Mouse (Mus musculus) cerebellum, adult 8-10 months (tissue): ENCODE measurements around the gene Nup54.
A peak's percentile ranks its signal among the peaks of the same experiment; 100 is the strongest.

ENCODE experiments used
- DNase-seq: peaks from one replicate; pipeline ENCODE4 v3.0.0; 2022

The Nup54 gene

DNA sequence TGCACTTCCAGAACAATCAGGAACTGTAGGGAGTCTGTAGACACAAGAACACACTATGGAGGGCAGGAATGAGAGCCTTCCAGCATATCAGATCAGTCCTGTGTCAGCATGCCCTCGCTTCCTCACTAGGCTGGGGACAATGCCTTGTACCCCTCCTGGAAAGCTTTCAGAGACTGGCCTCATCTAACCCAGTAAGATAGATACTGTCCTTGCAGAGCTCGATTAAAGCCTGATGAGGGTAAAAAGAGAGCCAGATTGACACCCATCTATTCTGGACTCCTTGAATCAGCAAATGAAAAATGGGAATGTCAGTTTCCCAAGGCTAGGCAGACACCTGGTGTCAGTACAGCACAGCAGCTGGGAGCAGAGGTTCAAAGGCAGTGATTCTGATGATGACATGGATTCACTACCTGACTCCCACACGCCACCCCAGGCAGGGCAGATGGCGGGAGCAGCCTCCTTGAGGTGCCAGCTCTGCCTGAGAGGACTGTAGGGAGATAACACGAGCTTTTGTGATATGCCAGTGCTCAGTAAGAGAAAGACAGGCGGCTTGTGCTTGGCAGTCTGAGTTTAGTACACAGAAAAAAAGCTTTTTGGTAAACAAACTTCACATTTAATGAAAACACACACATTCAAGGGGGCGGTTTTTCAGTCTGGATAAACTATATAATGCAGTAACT, 23.4 kb downstream of the Nup54 start:
- DNase-seq, result no peak

DNA sequence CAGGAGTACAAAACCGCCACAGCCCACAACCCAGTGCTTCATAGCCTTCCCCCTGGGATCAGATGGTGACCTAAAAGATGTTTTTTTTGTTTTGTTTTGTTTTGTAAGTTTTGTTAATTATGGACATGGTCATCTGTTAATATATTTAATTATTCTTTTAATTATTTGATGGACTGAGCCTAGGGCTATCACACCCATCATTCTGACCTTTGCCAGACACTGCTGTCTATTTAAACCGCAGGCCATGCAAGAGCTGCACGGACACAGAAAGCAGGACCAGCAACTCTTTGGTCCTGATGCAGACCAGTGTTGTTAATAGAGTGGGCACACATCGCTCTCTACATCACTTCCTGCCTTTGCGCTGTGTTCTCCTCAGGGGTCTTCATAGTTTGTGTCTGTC, 24.5 kb downstream of the Nup54 start:
- DNase-seq, result no peak

DNA sequence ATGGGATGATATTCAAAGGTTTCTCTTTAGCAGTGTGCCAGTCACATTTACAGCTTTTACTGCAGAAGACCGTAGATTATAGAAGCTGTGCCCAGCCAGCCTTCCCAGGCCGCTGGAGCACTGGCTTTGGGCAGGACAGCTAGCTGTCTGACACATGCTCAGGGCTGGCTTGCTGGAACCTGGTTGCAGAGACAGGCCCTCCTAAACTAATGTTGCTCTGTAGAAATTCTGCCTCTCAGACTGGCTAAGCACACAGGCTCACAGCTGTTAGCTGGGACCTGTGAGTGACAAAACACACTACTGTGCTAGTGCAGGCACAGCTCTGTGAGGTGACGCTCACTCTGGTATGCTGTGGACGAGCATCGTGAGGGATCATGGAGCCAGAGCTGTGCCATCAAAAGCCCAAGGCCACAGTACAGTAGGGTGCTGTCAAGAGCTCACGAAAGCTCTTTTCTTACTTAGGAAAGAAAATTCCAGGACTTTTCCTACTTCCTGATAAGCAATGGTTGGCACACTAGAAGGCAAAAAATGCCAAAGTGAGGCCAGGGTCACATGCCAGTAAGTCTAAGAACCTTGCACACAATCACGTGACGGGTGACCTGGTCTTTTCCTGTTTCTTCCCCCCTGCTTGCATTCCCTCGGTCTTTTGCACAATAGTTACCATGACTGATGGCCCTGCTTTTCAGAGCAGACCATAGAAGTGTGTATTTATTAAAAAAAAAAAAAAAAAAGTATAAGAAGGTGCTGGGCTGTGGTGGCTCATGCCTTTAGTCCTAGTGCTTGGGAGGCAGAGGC, 25.5 kb downstream of the Nup54 start:
- no peak for DNase-seq

DNA sequence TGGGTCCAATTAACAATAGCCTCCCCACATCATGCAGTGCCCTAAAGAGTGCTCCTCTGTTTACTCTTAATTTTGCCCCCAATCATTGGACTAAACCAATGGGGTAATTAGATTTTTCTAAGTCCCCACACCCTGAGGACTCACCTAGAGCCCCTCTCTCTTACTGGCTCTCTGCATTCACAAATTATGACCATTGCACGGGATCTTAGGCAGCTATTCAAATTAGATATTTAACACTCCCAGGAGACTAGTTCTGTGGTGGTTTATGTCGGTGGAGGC, 30.7 kb downstream of the Nup54 start:
- DNase-seq, result no peak

DNA sequence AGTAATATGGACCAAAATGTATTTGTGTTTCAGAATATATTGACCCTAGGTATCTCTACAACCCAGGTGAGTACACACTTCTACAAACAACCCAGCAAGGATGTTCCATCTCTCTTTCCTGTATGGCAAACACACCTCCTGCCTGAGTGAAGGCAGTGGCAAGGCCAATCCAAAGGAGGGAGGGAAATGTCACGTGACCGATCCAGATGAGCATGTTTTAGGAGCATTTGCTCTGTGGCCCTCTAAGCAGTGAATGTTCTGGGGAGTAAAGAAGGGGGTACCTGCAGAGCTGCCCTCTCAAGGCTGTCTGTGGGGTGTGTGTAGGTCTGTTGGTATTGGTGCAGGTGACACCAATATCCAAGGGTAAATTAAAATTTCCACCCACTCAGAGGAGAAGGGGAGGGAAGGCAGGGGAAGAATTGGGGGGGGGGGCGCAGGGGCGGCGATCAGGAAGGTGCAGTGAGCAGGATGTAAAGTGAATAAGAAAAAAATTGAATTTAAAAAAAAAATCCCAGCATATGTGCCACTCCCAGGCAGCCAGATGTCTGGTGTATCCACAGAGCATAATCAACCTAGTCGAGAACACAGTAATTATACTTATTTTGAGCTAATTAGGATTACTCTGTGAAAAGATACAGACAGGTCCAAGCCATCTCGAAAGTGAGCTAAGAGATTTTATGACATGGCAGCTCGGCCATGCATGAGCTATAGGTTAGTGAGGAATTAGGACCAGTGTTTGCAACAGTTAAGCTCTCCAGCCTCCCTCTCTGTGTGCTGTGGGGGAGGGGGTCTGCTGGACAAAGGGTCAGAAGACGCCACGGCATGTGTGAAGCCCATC, 31.2 kb downstream of the Nup54 start:
- DNase-seq, result no peak

DNA sequence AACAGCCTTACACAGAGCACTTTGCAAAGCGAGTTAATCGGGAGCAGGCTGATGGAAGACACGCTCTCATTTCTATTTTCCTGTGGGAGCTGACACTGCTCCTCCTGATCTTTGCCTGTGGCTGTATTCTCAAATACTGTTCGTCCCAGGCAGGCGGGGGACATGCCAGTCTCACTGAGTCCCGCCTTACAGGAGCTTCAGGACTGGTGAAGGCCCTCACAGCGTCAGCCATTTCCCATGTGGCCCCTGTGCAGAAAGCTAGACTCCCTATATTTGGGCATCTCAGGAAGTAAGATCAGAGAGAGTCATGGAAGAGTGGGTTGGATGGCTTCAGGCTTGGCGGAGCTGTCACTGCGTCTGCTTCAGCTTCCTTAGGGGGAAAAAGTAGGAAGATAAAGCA, 32.2 kb downstream of the Nup54 start:
- no peak for DNase-seq

DNA sequence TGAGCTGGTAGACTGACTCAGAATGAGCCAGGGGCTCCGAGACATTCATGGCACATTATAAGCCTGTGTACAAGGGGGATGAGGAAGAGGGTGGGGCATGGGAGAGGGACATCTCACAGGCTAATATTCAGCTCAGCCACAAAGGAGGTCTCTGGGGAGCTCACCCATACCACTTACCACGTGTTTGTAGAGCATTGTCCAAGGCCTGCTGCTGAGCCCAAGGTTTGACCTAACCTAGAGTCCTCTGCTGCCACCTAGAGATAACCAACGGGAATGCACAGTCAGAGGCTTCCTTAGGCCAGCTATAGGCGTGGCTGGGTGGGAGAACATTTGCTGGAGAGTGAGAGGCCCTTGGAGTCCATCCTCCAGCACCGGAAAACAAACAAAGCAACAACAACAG, 36.9 kb downstream of the Nup54 start:
- DNase-seq, result peak; percentile 57

DNA sequence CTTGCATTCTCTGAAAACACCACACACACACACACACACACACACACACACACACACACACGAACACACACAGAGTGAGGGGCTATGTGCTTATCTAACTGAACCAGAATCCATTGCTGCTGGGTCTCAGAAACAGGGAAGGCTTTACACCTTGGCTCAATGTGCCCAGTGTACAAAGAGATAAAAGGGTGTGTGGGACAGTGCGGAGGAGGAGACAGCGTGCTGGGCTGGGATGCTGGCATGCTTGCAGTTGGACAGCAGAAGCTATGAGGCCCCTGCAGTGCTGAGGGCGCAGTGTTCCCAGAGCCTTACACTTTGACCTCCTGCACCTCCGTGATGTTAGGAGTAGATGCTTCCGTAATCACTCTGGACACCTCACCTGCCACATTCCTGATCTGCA, 38.5 kb downstream of the Nup54 start:
- DNase-seq, result no peak

DNA sequence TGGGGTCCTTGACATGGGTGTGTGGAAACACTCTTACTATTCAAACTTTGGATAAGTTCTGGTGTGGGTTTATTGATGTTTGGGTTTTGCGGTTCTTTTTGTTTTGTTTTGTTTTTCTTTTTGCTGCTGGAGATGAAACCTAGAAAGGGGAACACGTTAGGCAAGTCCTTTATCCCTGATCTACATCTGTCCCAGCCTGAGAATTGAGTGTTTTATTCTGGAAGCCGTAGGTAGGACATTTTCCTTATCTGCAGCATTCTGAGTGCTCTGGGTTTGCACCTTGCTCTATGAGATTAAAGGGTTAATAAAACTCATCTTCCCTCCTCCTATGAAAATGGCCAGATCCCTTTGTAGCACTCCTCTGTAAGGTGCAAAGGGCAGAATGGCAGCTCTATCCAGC, 39.3 kb downstream of the Nup54 start:
- no peak for DNase-seq

DNA sequence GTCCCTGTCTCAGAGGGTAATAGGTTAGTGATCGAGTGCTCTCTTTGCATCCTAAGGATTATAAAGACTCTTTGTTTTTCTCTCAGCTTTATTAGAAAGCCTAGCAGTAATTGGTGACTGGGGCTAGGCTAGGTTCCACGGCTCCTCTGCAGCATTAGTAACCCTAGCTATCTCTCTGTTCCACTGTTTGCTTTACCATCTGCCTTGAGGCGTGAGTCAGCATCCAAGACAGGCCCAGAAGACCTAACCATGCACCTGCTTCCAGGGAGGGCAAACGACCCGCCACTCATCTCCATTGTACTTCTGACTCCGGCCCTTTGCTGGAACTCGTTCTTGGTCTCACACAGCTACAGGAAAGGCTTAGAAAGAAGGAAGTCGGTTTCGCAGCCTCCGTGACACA, 41.2 kb downstream of the Nup54 start:
- DNase-seq, result no peak

DNA sequence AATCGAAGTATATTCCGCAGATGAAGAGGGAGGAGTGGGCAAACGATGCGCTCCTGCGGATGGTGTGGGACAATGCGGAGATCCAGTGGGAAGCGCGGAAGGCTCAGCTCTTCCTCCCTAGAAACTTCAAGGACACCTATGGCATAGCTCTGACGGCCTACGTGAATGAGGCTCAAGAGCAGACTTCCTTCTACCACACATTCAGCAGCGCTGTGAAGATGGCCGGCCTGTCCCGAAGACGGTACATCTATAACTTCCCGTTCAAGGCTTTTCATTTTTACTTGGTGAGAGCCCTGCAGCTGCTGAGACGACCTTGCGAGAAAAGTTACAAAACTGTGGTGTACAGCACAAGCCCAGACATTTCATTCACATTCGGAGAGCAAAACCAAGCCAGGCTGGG, 42.5 kb downstream of the Nup54 start:
- DNase-seq, result no peak

DNA sequence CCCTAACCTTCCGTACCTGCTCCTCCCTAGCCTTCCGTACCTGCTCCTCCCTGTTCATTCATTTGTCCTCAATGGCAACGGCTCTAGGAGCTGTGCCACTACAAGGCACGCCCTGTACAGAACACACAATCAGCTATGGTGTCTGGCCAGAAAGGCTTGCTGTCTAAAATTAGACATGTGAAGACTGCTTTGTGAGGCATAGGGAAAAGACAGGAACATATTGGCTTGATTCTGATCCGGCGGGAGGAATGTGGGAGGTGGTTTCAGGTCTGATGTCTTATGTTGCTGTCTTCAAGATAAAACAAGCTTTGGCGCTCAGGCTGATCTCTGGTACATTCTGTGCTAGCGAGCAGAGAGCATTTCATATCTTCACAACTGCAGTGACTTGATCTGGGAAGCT, 44.4 kb downstream of the Nup54 start:
- no peak for DNase-seq

DNA sequence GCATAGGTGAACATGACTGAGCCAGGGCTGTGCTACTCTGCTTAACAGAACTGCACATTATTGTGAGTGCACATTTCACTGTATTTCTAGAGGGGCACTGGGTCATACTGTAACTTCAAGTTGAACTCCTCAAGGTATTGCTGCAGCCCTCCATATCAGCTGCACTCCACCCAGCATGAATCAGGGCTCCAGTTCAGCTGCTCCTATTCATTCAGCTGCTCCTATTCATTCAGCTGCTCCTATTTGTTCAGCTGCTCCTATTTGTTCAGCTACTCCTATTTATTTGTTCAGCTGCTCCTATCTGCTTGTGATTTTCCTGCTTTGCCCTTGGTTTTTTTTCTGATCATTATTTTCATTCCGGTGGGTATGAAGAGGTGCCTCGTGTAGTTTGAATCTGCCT, 45.0 kb downstream of the Nup54 start:
- DNase-seq, result no peak

DNA sequence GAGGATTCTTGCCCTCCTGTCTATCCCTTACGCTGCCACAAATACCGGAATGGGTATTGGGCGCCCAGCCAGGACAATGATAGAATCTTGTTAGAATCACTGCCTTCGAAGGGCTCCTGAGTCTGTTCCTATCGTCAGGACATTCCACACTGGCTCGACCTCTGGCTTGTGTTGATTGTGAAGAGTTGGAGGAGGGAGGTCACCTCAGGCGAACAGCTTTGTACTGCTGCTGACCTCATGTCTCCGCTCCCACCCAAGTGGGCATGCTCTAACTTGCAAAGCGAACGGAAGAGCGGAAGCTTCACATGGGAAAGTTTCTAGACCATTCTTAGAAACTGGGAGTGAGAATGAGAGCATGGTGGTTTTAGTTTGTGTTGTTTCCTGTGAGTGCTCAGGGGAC, 47.6 kb downstream of the Nup54 start:
- DNase-seq, result no peak

DNA sequence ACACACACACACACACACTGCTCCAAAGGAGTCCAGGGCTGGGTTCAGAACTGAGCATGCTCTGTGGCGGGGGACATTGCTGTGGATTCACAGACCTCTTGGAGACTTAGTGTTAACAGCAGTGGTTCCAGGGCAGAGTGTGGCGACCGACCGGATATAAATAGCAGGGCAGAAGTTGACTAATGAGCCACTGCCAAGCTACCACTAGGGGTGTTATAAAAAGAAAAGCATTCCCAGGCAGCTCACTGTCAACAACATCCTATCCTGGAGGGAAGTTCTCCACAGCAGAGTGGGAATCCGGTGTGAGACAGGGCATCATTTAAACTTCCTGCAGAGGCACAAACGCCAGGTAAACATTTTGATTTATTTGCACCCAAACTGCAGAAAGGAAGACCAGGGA, 48.4 kb downstream of the Nup54 start:
- DNase-seq, result no peak

DNA sequence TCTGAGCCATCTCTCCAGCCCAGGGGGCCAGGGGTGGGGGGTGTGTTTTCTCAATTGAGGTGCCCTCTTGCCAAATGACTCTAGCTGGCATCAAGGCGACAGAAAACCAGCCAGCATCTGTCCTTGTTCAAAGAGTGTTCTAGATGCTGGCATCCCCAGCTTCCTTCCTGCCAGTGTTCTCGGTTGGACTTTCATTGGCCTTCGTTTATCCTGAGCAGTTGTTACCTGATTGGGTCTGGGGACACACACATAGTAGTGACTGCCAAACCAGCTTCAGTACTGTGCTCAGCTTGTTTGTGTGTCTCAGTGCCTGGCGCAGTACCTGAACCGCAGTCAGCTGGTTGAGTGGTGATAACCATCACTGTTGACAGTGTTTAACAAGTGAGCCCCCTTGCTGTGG, 48.9 kb downstream of the Nup54 start:
- DNase-seq, result no peak

DNA sequence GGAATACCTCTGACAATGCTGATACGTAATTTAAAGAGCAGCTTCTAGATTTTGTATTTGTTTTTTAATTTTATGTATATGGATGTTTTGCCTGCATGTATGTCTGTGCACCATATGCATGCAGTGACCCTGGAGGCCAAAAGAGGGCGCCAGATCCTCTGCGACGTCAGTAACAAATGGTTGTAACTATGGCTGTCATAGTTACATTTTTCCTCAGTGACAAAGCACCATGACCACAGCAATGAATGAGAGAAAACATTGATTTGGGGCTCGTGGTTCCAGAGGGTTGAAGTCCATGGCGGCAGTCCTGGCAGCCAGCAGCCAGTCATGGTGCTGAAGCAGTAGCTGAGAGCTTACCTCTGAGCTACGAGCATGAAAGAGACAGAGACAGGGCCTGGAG, 50.2 kb downstream of the Nup54 start:
- no peak for DNase-seq

DNA sequence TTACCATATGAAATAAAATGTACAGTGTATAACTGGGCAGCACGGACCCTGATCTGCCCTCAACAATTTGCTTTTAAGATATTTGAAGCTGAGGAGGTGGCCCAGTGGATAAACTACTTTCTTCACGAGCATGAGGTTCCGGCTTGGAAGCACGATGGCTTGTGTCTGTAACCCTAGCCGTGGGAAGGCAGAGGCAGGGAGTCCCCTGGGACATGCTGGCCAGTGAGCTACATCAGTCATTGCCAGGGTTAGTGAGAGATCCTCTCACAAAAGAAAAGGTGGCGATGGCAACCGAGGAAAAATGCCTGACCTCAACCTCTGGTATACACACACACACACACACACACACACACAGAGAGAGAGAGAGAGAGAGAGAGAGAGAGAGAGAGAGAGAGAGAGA, 51.3 kb downstream of the Nup54 start:
- no peak for DNase-seq

DNA sequence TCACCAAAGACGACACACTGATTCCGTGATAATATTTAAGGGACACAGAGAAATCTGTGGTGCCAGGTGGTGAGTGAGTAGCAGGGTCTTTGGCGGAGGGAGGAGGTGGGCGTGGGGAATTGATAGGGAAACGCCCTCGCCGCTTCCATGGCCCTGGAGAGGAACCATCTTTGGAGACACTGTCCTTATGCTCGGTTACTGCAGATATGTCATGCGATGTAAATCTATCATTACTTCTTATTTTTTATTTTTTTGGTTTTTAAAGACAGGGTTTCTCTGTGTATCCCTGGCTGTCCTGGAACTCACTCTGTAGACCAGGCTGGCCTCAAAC, 52.7 kb downstream of the Nup54 start:
- no peak for DNase-seq

DNA sequence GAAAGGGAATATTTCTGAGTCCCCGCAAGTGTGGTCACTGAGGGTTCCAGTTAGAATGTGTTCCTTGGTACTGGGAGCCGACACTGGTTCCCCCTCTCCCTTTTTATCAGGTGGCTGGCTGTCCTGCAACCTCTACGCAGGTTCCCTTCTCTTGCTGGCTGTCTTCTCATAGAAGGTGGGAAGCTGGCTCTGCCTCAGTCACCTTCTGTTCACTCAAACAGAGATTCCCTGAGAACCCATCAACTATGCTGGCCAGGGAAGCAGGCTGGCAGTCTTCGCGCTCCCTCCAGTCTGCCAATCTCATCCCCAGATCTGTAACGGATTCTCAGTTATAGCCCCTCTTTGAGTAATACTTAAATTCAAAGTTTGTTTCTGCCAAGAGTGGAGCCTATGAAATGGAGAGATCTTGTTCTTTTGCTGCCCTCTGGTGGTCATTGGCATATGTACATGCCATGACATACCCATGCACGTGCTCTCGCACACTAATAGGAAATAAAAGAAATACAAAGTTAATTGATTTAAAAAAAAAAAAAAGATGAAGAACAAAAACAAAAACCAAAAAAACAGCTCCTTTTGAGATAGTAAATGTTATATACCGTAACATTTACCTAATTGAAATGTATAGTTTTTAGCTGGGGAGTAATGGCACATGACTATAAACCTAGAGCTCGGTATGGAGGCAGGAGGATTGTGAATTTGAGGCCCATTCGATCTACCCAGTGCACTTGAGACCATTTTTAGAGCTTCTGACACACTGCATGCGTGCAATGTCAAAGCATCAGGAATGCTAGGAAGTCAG, 53.3 kb downstream of the Nup54 start:
- peak; percentile 77 for DNase-seq

DNA sequence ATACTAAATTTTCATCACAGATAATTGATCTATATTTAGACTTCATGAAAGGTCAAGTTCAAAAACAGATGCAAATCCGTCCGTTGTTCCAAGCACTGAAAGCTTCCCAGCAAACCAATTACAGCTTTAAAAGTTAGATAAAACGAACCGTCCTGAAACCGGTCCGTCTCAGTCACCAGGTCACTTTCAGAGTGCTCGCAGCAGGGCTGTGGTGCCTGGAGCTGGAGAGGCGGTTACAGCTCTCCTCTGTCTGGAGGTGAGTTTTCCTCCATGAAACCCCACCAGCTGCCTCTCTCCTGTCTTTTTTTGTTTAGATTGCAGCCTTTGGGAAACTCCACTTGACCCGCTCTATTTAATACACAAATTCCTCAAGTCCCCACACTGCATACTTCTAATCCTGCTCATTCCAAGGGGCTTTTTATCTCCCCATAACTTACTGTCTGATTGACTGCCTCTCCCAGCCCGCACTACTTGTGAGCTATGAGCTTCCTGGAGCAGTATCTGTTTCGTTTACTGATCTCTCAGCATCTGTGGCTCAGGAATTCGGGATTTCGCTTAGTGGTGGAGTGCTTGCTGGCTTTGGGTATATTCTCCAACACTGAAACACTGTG, 58.1 kb downstream of the Nup54 start:
- DNase-seq, result no peak

DNA sequence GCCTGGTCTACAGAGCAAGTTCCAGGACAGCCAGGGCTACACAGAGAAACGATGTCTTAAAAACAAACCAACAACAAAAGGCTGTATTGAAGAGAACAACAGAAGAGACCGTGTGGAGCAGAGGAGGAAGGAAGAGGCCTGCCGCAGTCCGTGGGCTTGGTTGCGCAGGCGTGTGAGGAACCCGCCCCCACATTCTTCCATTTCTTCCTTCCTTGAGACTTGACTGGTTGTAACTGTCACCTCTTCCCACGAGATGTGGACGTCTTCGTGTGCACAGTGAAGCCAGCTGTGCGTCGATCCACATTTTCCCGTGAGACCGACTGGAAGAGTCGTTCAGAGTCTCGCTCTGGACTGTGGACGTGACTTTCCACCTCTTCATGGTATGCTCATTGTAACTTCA, 59.7 kb downstream of the Nup54 start:
- DNase-seq, result no peak

DNA sequence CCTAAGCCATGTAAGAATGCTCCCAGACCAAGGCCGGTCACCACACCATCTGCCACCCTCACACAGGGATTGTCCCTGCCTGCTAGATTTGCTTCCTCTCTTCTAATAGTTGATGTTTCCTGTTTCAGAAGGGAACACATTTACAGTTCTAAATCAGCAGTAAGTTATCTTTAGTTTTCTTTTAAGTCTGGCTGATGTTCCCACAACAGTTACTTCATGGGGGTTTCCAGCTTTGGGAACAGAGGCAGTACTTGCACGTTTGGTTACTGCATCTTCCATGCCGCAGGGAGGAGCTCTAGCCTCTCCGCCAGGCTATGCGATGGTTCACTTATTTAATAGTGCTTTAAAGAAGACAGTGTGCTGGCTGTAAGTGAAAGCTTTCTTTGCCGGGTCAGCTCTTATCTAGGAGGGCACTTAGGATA, 60.3 kb downstream of the Nup54 start:
- peak; percentile 43 for DNase-seq
